Mouse (Mus musculus) gastrocnemius, postnatal 4 days (tissue): ENCODE results near the gene S100a11. TPM values are rescaled to one million over a fixed set of nuclear protein-coding genes. Genes with fewer than 3 reads are reported as not detected.
A peak's percentile ranks its signal among the peaks of the same experiment; 100 is the strongest.
"Not testable (repeated sequence)": the region's sequence is repeated elsewhere in the genome, so short reads cannot be mapped to it uniquely, and the experiment has no call there.

Experiments
- DNase-seq, 2 experiments: peaks; one replicate each; pipeline ENCODE4 v3.0.0; 2021 to 2022; ENCODE audit warnings: low spot score in 2 of 2, mixed read lengths in 2 of 2
- total RNA-seq, 2 experiments: library from RNA; stranded (reverse); gene quantifications; 2 replicates each; pipeline ENCODE4 v1.2.3; 2021

The S100a11 gene
- total RNA-seq, 2 experiments from 2014 or later, result 310 to 333 TPM

DNA sequence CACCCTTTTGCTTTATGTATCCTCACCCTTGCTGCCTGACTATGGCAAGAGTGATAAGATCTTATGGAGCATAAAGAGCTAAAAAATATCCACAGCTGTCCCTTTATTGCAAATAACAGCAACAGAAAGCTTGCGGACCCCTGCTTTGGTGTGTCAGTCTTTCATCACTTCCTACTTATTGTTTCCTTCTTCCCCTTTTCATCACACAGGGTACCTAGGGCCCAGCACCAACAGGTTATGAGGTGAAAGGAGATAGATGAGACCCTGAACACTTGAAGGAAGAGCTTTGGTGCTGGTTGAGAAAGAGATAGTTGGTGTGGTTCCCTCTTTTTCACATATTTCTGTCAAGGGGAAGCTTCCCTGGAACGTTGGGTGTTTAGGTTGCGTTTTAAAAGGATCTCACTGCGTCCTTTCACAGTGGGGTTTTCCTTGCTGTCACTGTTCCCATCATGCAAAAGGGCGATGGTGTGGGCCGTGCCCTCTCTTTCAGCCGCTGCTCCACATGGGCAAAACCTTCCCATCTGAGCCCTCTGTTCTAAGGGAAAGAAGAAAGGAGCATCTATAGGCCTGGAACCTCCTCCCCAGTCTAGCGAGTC lies 1.3 kb downstream of the S100a11 start:
- no peak for DNase-seq

- DNase-seq, result peak; percentile 25 to 74
These were observed 2.3 kb downstream of the S100a11 start for GRCm38 (mm10) chr3:93522611-93523010.

DNA sequence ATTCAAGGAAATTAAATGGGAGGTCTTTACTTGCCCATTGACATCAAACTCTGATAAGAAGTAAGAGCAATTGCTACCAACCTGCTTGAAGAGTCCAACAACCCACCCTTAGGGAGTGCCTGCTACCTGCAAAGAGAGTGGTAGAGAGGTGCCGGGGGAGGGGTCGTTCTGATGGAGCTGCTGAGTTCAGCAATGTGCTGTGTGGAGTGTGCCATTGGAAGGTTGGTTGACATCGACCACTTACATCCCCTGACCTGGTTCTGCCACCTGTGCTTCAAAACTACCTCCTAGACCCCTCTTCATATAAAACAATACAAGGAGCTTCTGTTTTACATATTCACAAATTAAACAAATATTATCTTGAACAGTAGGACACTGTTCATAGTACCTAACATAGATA lies 7.0 kb downstream of the S100a11 start:
- no peak for DNase-seq

GRCm38 (mm10) chr3:93528807-93529206 lies 8.5 kb downstream of the S100a11 start:
- no peak for DNase-seq

GRCm38 (mm10) chr3:93537068-93537576 lies 16.8 kb downstream of the S100a11 start:
- DNase-seq, result peak; percentile 52 to 75

- no peak for DNase-seq
These were observed 18.2 kb downstream of the S100a11 start for GRCm38 (mm10) chr3:93538486-93538885.

- DNase-seq, result no peak
These were observed 21.2 kb downstream of the S100a11 start for GRCm38 (mm10) chr3:93541501-93541900.

GRCm38 (mm10) chr3:93544170-93544569 lies 23.9 kb downstream of the S100a11 start:
- DNase-seq, result not testable (repeated sequence)

GRCm38 (mm10) chr3:93547099-93547648 lies 26.9 kb downstream of the S100a11 start:
- DNase-seq, result peak; percentile 81 to 84

GRCm38 (mm10) chr3:93547749-93548540 lies 27.7 kb downstream of the S100a11 start:
- no peak for DNase-seq

DNA sequence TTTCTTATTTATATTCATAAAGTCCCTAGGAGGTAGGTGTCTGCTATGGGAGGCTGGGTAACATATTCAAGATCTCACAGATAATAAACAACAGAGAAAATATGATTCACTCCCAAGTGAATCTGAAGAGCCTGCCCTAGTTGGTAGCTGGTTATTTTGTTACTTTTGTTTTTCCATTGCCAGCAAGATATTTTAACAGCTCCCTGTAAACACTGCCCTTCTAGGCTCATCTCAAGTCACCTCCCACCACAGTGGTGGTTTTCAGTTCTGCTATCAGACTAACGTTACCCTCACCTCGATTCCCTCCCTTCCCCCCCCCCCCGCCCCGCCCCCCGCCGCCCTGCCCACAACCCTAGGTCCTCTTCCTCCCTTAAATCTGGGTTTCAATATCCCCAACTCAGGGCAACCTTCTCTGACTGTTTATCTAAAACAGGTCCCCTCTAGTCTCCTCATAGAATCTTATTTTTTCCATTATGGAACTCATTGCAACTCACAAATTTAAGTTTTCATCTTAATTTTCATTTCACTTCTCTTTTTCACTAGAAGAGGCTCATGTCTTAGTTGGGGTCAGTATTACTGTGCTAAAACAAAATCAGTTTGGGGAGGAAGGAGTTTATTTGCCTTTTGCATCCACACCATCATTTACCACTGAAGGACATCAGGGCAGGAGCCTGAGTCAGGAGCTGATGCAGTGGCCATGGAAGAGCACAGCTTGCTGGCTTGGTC lies 28.4 kb downstream of the S100a11 start:
- no peak for DNase-seq

- DNase-seq, result no peak
These were observed 29.7 kb downstream of the S100a11 start for GRCm38 (mm10) chr3:93549986-93550385.

DNA sequence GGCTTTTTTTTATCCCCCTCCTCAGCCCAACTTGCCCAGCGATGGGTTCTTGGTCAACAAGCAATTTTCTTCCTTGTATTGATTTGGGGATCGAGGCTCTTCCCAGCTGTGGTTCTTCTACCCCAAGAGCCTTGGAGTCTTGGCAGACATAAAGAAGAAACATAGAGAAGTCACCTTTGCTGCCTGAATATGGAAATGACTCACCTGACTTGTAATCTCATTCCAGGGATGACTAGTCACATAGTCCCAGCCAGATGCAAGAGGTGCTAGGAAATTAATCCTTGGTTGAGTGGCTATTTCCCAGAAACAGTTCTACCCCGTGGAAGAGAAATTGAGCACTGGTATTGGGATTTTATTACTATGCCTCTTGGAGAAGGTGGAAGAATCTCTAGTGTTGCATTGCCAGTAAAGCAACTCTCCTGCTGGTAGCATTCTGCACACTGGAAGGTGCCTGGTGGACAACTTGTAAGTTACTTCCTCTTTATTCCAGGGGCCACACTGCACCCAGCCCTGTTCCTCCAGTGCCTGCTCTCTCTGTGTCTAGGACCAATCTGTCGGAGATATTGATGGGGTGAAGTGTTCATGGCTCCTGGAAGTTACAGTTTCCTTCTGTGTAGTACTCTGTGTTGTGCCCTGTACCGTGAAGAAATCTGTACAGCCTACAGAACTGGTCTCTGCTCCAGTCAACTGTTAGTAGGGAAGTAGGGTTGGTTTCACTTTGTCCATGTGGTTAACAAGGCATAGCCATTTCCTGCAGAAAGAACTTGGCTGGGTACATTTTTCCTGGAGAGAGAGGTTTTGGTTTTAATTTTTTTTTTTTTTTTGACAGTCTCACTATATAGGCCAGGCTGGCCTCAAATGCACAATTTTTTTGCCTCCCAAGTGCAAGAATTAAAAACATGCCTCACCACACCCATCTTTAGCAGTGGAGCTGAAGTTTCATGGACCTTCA lies 31.9 kb downstream of the S100a11 start:
- no peak for DNase-seq

DNA sequence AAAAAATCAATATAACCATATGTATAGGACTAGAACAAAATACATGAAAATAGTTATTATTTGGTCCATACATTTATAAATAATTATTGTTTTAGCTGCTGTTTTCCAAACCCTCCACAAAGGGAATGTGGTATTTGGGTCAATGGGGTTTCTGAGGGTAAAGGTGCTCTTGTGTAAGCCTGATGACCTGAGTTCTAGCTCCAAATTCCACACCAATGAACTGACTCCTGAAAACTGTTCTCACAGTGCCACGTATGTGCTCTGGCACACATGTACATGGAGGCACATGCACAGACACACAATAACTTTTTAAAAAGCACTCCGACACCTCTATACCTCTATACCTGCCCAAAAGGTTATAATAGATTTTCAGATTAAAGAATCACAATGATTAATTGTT lies 33.0 kb downstream of the S100a11 start:
- DNase-seq, result no peak

- peak in 1 of 2 experiments; percentile 37 for DNase-seq
These were observed 33.6 kb downstream of the S100a11 start for GRCm38 (mm10) chr3:93553765-93554378.

- no peak for DNase-seq
These were observed 34.2 kb downstream of the S100a11 start for GRCm38 (mm10) chr3:93554379-93554980.

DNA sequence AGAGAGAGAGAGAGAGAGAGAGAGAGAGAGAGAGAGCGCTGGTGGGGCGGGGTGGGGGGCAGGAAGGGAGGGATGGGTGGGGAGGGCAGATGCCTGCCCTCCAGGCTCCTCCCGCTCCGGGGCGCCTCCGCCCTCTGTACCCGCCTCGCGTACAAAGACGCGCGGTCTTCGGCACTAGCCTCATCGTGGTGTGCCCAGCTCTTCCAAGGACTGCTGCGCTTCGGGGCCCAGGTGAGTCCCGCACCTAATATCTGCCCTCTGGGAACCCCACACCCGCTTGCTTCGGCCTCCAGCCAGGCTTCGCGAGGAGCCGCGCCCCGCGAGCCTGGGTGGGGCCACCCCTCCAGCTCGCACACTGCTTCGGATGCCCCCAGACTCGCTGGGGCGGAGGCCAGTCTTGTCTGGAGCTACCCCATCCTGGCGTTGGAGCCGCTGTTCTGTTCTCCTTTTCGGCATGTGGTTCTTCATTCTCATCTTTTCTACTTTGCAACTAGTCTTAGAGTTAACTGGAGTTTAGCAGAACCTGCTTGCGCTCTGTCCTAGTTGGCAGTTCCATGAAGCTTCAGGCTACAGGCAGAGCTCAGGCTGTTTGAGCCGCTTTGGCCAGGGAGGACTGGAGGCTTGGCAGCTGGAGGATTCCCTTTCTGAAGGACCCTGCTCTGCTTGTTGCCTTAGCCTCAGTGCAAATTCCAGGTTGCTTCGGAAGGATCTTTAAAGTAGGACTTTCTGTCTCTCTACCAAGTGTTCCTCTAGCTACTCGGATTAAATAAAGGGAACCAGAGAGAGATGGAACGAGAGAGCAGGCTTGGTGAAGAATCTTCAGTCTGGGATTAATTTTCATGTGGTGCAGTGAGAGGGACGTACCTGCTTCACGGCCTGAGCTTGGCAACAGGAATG lies 34.9 kb downstream of the S100a11 start, which contains the start of gene S100a10:
Gene S100a10, plus strand, starts transcription at position 100 of the 897 bp plus-strand sequence.
- peak; percentile 55 to 80 for DNase-seq

- peak in 1 of 2 experiments; percentile 37 for DNase-seq
These were observed 35.6 kb downstream of the S100a11 start for GRCm38 (mm10) chr3:93555878-93556254.
